Mouse (Mus musculus) liver, postnatal 0 days (tissue): Measurements from ENCODE around the gene Gtf2ird2.

Experiments
- CTCF ChIP-seq: sonication (generic); IDR thresholded peaks from 2 replicates; pipeline ENCODE4 v1.5.1; 2016; ENCODE audit warnings: antibody characterized with exemption, low read depth
- EP300 ChIP-seq: IDR thresholded peaks from 2 replicates; pipeline ENCODE4 v1.6.1; 2016; ENCODE audit warnings: antibody characterized with exemption, low read depth, mild to moderate bottlenecking

DNA sequence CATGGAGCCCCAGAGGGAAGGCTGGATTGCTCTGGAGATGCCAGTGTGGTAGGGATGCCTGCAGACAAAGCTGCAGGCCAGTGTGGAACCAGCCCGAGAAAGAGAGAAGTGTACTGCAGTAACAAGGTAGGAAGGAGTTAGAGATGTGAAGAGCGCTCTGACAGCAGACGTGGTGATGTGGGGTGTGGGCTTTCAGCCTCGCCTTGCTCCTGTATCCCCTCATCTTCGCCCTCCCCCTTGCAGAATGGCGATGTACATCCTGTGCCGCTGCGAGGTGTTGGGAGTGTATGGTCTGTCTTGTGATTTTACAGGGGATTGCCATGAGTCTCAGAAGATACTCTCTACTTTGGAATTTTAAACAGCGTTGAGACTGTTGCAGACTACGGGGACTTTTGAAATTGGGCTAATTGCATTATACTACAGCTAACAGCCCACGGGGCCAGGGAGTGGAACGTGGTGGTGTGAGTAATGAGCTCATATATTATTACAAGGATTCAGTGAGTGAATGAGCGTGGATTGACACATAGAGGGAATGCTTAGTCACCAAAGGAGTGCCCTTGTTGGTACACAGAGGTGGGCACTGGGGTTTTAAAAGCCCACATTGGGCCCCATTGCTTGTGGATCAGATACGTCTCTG is 64.9 kb downstream of the Gtf2ird2 start:
- no peak for TF ChIP-seq CTCF
- no peak for TF ChIP-seq EP300
